Mouse (Mus musculus): ENCODE data around the gene Vgf.
A peak's percentile ranks its signal among the peaks of the same experiment; 100 is the strongest.

The Vgf gene

GRCm38 (mm10) chr5:137070881-137071605 is 44.9 kb downstream of the Vgf start:
- ATAC-seq (ENCODE audit: low TSS enrichment): no peak

GRCm38 (mm10) chr5:137072079-137072960 is 46.1 kb downstream of the Vgf start, which contains the start of gene Serpine1:
TSS of gene Serpine1 (minus strand) at chr5:137072268.
- peak; percentile 91 for ATAC-seq (ENCODE audit: low TSS enrichment)

GRCm38 (mm10) chr5:137073141-137073540 is 46.9 kb downstream of the Vgf start:
- ATAC-seq (ENCODE audit: low TSS enrichment): no peak

- no peak for ATAC-seq (ENCODE audit: low TSS enrichment)
These were observed 48.0 kb downstream of the Vgf start for GRCm38 (mm10) chr5:137074191-137074651.

- ATAC-seq (ENCODE audit: low TSS enrichment): no peak
These were observed 49.5 kb downstream of the Vgf start for GRCm38 (mm10) chr5:137075726-137076125.

- peak; percentile 48; the same call in 1 of the 2 replicates for ATAC-seq (ENCODE audit: low TSS enrichment)
These were observed 50.2 kb downstream of the Vgf start for GRCm38 (mm10) chr5:137076191-137076930.

- no peak for ATAC-seq (ENCODE audit: low TSS enrichment)
These were observed 51.0 kb downstream of the Vgf start for GRCm38 (mm10) chr5:137077187-137077586.

GRCm38 (mm10) chr5:137078041-137078440 is 51.8 kb downstream of the Vgf start:
- ATAC-seq (ENCODE audit: low TSS enrichment): no peak

GRCm38 (mm10) chr5:137078616-137079015 is 52.4 kb downstream of the Vgf start:
- no peak for ATAC-seq (ENCODE audit: low TSS enrichment)

GRCm38 (mm10) chr5:137079849-137080248 is 53.7 kb downstream of the Vgf start:
- ATAC-seq (ENCODE audit: low TSS enrichment): no peak
